Mouse (Mus musculus) myocyte (in vitro differentiated cells): ENCODE results near the gene Krt82.

Source experiments
- CEBPB ChIP-seq: IDR thresholded peaks from 2 replicates; pipeline ENCODE4 v1.6.1; 2011; ENCODE audit warnings: mild to moderate bottlenecking, moderate library complexity; ENCODE audit not compliant: poor library complexity, insufficient read depth, severe bottlenecking
- E2F4 ChIP-seq: IDR thresholded peaks from one replicate; pipeline ENCODE4 v1.6.1; 2011; ENCODE audit warnings: mild to moderate bottlenecking, control low read depth, moderate library complexity; ENCODE audit not compliant: insufficient read depth
- MAX ChIP-seq: IDR thresholded peaks from one replicate; pipeline ENCODE4 v1.6.1; 2011; ENCODE audit warnings: low read depth, mild to moderate bottlenecking, control low read depth
- MYOD1 ChIP-seq, 3 experiments: IDR thresholded peaks; one replicate each; pipeline ENCODE4 v1.6.1; 2011; ENCODE audit warnings: control low read depth in 2 of 3, low read depth in 2 of 3, mild to moderate bottlenecking in 2 of 3, moderate library complexity in 1 of 3; ENCODE audit not compliant: insufficient read length in 2 of 3, control insufficient read depth in 1 of 3
- POLR2A ChIP-seq: IDR thresholded peaks from one replicate; pipeline ENCODE4 v1.6.1; 2011; ENCODE audit warnings: low read depth, mild to moderate bottlenecking, control low read depth, moderate library complexity; ENCODE audit not compliant: insufficient read length
- POLR2AphosphoS2 ChIP-seq: IDR thresholded peaks from one replicate; pipeline ENCODE4 v1.6.1; 2011; ENCODE audit warnings: low read depth, control low read depth; ENCODE audit not compliant: insufficient read length
- REST ChIP-seq: IDR thresholded peaks from one replicate; pipeline ENCODE4 v1.6.1; 2011; ENCODE audit warnings: mild to moderate bottlenecking, control low read depth, moderate library complexity; ENCODE audit not compliant: insufficient read depth, insufficient read length
- SRF ChIP-seq: IDR thresholded peaks from one replicate; pipeline ENCODE4 v1.6.1; 2011; ENCODE audit warnings: low read depth; ENCODE audit not compliant: control insufficient read depth, insufficient read length
- TCF3 ChIP-seq: IDR thresholded peaks from one replicate; pipeline ENCODE4 v1.6.1; 2011; ENCODE audit warnings: low read depth, control low read depth; ENCODE audit not compliant: insufficient read length
- USF1 ChIP-seq: IDR thresholded peaks from one replicate; pipeline ENCODE4 v1.6.1; 2011; ENCODE audit warnings: low read depth, mild to moderate bottlenecking, control low read depth, moderate library complexity

- TF ChIP-seq TCF3: no peak
- no peak for TF ChIP-seq POLR2A
- no peak for TF ChIP-seq USF1
- no peak for TF ChIP-seq POLR2AphosphoS2
- no peak for TF ChIP-seq SRF
- TF ChIP-seq MAX: no peak
- no peak for TF ChIP-seq CEBPB
- no peak for TF ChIP-seq REST
- no peak for TF ChIP-seq MYOD1 (IDR thresholded peaks at IDR 0.05; ENCODE audit: control insufficient read depth in 1 of 3, insufficient read length in 2 of 3, low read depth in 2 of 3)
- no peak for TF ChIP-seq E2F4
Measured at GRCm38 (mm10) chr15:101536054-101536850, 14.2 kb downstream of the Krt82 start.
